Mouse (Mus musculus): ENCODE data around the gene Mmp19.

Gene Mmp19

DNA sequence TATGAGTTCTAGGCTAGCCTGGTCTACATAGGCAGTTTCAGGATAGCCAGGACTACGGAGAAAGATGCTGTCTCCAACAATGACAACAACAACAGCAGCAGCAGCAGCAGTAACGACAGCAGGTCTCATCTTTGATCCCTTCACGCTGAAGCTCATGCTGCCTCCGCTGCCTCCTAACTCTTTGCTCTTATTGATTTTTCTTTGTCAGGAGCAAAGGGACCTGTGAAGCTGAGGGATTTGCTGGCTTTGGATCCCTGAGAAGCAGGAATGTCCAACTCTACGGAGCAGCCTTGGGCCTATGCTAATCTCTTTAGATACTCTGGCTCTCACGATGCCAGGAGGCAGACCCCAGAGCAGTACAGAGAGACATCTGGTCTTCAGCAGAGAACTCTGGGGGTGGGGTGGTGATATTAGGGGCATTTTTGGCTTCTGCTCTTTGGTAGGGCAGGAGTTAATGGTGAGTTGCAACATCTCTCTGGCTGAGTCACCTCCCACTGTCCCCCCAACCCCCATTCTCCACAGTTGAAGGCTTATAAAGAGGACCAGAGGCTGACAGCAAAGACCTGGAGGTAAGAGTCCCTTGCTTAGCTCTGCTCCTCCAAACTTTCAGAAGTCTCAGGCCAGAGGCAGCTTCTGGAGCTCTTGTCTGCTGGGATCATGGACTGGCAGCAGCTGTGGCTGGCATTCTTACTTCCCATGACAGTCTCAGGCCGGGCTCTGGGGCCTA lies at the start of gene Mmp19:
Gene Mmp19 (plus strand): TSS at position 513 of the 727 bp plus-strand sequence.
- in situ Hi-C loops (cut with MboI, MseI): no loop called here

DNA sequence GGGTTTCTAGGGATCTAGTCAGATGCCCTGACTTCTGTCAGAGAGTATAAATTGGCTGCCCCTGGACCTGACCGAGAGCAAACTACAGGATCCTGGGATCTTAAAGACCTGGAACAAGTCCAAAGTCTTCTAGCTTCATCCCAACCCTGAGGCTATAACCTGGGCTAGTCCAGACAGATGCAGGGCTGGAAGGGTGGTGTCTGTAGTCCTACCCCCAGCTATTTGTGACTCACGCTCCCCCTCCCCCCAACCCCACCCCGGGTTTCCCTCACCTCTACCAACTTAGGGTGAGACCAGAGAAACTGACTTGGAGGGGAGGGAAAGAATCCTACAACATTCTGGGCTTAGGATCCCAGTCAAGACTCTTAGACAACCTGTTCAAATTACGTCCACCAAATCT lies 48.1 kb upstream of the Mmp19 start:
- in situ Hi-C loops (cut with MboI, MseI): no loop called here

DNA sequence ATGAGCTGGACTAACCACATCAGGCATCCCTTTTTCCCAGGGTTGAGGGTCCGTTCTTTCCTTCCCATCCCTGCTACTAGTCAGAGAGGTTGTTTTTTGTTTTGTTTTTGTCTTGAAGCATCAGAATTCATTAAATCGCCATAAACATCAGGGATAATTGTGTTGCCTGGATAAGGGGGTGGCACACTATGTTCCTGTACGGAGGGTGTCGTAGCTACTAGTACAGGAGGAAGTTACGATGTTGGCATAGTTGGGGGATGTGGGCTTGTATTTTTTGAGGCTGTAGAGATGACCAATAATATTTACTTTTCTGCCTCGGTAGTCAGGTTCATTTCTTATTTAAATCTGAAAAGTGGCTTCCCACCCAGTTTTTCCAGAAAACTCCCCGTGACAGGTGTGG lies 47.5 kb upstream of the Mmp19 start:
- in situ Hi-C loops (cut with MboI, MseI): no loop called here

DNA sequence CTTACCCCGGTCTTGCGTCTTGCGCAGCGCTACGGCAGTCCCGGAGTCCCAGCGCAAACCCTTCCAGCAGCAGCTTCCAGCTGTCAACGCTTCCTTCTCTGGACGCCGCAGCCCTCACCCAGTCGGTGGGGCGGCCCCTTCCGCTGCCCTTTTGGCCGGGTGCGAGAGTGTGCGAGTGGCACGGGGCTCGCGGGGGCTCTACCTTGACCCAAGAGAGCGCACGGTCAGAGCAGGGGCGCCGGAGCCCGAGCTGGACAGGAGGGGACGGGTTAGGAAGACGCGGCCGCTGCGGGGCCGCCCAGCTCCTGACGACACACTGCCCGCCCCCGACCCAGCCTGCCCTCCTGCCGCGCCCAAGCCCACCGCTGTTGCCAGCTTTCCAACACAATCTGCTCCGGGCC lies 46.9 kb upstream of the Mmp19 start:
- in situ Hi-C loops (cut with MboI, MseI): no loop called here

DNA sequence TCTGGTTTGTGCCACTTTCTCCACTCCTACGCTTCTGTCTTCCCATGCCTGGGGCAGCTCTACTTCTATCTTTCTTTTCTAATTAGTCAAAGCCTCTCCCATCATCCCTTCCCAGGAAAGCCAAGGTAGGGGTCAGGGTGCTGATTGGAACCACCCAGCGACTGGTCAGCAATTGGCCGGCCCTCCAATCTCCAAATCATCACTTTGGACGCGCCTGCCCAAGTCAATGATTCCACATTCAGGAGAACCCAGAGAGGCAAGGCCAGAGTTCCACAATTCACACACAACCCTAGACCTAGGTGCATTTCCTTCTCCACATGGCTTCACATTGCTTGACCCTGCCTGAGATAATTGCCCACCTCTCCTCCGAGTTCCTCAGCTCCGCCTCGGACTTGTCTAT lies 46.5 kb upstream of the Mmp19 start:
- in situ Hi-C loops (cut with MboI, MseI): no loop called here

DNA sequence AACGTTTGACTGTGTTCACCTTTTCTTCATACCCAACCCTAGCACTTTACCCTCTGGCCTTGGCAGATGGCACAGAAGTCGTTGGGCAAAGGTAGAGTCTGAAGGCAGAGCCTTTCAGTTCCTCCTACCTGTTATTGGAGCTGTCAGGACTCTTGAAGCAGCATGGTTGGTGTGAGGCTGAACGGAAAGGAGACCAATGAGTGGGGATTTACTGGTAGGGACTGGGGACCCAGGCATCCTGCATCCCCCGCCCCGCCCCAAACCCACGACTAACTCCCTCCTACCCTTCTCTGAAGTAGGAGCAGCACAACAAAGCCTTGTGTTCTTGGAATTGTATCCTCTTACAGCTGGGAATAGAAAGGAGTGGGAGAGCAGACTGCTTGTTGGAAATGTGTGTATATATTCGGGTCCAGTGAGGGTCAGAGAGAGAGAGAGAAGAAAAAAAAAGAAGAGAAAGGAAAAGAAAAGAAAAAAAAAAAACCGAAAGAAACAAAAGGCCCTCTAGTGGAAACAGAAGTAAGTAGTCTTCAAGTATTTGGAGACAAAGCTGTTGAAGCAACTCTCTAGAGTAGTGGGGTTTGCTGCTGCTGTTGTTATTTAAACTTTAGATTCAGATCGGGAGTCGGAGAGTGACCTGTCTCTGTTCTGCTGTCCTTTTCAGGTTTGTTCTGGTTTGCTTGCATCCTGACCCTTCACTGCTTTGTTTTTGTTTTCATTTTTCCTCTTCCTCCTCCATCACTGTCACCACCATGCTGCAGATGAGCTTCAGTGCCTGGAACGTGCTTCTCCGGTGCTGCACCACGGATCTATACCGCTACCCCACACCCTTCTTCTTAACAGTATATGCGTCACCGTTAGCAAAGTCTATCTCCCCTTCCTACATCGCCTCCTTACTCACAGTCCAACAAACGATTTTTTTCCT lies 45.8 kb upstream of the Mmp19 start, which contains the start of gene Dgka:
Gene Dgka (minus strand): TSS at position 176 of the 922 bp plus-strand sequence.
- in situ Hi-C loops (cut with MboI, MseI): no loop called here

DNA sequence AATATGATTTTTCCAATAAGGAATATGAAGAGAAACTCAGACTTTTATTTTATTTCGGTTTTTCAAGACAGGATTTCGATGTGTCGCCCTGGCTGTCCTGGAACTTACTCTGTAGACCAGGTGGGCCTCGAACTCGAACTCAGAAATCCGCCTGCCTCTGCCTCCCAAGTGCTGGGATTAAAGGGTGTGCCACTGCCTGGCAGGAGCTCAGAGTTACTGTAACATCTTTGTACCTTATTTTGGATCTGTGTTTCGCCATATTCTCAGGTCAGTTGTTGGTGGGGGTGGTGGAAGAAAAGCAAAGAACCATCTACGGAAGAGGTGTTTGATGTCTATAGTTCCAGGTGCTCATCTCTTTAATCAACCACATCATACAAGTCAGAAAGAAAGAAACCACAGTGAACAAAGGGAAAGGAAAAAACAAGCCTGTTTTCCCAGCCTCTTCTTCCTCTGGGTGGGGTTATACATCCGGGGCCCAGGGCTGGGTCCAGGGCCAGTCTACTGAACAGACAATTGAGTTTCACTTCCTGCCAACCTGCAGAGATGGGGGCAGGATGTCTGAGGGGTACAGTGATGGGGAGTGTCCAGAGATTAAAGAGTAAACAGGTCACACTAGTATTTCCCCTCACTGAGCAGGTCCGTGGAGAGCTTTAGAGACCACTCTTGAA lies 44.6 kb upstream of the Mmp19 start:
- in situ Hi-C loops (cut with MboI, MseI): no loop called here

DNA sequence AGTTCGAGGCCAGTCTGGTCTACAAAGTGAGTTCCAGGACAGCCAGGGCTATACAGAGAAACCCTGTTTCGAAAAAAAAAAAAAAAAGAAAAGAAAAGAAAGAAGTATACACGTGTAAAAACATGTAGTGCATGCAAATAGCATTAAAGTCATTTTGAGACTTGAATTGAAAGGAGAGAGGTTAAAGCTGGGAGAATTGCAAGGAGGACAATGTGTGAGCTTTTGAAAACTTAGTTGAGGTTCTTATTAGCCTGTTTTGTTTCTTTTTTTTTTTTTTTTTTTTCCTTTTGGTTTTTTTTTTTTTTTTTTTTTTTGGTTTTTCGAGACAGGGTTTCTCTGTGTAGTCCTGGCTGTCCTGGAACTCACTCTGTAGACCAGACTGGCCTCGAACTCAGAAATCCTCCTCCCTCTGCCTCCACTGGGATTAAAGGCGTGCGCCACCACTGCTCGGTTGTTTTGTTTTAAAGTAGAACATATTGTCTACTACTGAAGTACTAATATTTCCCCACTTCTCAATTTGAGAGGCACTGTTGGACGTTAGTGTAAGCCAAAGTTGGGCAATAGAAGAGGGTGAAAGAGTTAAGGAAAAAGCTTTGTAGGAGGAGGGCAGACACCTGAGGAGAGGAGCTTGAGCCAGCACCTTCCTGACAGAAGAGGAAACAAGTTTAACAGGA lies 43.6 kb upstream of the Mmp19 start:
- in situ Hi-C loops (cut with MboI, MseI): no loop called here

DNA sequence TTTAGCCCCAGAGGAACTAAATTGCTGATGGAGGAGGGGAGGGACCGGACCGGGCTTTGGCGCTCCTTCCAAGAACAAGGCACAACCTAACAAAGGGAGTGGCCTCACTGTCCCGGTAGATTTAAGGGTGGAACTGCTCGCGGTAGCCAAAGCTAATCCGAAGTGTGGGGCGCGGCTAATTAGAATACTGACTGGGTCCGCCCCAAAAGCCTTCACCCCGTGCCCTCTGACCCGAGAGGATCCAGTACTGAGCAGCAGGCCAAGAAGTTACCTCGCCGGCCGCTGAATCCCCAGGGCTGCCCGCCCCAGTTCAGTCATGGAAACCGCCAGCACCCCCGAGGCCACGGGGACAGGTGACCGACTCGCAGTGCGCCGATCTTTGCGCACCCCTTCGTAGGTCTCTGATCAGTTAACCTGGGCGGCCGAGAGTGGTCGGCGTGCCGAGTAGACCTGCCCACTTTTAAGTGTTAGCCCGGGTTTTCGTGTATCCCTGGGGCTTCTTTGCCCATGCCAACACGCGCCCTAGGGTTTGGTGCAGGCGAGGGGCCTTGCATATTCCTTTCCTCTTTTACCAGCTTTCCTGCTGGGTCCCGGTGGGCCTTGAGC lies 43.0 kb upstream of the Mmp19 start, which contains the start of gene Pym1:
Gene Pym1 (plus strand): TSS at position 244 of the 606 bp plus-strand sequence.
- in situ Hi-C loops (cut with MboI, MseI): no loop called here

DNA sequence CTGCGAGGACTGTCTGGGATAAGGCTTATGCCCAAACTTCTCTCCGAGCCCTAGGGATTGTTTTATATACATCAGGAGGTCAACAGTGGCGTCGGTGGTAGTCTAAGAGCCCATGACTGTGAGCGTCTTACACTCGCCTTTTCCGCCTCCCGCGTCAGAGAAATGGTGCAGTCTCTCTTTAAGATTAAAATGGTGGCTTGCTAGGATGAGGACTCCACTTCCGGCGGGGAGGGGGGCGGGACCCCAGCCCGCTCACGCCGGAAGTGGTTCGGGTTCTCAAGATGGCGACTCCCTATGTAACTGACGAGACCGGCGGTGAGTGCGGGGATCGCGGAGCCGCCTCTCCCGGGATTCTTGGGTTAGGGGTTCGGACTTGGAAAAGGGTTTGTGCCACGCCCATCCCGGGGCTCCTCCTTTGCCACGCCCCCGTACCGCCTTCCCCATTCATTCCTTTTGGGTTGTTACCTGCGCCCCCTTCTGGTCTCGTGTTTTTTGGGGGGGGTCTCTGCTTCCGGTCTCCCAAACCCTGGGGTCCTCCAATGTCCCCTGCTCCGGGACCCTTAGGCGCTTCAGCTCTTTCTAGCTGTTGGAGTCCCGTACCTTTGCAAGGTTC lies 42.4 kb upstream of the Mmp19 start:
- in situ Hi-C loops (cut with MboI, MseI): no loop called here

DNA sequence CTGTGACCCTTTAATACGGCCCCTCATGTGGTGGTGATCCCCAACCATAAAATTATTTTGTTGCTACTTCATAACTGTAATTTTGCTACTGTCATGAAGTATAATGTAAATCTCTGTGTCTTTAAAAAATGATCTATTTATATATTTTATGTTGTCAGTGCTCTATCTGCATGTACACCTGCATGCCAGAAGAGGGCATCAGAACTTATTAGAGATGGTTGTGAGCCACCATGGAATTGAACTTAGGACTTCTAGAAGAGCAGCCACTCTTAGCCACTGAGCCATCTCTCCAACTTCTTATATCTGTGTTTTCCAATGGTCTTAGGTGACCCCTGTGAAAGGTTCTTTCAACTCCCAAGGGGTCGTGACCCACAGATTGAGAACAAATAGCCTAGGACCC lies 17.8 kb upstream of the Mmp19 start:
- in situ Hi-C loops (cut with MboI, MseI): no loop called here

DNA sequence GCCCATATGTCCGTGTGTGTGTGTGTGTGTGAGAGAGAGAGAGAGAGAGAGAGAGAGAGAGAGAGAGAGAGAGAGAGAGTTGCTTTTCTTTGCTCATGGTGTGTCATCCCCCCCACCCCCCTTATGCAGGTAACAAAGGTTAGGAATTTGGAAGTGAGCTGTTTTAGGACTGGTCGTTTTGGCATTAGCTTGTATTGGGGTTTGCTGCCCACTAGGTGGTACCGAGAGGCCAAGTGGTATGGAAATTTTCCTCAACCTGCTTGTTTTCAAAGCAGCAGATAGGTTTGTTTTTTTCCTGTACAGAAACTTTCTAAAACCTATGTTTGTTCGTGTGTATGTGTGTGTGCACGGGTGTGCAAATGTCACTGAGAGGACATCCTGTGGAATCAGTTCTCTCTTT lies 17.0 kb upstream of the Mmp19 start:
- in situ Hi-C loops (cut with MboI, MseI): no loop called here

DNA sequence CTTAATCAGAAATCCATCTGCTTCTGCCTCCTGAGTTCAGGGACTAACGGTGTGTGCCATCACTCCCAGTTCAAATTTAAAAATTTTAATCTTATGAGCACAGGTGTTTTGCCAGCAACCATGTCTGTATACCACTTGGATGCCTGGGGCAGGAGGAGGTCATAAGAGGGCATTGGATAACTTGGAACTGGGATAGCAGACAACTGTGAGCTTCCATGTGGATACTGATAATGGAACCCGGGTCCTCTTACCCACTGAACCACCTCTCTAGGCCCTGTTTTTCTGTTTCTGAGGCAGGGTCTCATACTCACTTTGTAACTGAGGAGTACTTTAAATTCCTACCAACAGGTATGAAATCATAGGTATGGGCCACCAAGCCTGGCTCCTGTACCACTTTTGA lies 12.3 kb upstream of the Mmp19 start:
- in situ Hi-C loops (cut with MboI, MseI): loop anchor here (5.0 kb wide), 1 partner anchor 119 kb away; no protein-coding TSS in a partner anchor

DNA sequence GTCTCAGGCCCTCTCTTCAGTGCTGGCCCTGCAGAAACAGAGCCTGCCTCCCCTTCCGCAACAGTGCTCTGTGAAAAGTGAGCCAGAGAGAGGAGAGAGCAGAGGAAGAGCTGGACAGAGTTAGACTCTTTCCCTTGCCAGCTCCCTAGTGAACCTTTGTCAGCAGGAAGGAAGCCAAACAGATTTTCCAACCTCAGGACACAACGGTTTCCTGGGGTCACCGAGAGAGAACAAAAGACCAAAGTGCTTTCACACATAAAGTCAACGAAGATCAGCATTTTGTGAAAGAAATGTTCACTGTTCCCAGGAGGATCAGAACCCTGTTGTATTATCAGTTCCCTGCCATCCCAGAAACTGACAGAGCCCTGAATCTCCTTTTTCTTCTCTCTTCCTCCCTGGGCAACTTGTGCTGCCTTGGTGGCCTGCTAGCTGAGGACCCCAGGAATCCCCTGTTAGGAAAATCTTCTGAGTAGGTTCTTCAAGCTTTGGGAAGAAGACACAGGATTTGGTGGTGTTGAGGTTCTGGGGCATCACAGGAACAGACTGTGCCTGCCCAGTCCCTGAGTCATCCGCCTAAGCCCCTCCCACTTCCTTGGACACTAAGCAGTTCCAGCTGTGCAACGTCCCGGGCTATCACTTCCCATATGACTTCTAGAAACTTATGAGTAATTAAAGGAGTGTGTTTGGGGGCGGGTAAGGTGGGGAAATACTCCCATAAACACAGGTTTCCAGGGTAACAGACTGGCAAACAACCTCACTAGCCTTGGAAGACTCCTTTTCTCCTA lies 11.5 kb upstream of the Mmp19 start:
- in situ Hi-C loops (cut with MboI, MseI): loop anchor here (5.0 kb wide), 1 partner anchor 118 kb away; no protein-coding TSS in a partner anchor

DNA sequence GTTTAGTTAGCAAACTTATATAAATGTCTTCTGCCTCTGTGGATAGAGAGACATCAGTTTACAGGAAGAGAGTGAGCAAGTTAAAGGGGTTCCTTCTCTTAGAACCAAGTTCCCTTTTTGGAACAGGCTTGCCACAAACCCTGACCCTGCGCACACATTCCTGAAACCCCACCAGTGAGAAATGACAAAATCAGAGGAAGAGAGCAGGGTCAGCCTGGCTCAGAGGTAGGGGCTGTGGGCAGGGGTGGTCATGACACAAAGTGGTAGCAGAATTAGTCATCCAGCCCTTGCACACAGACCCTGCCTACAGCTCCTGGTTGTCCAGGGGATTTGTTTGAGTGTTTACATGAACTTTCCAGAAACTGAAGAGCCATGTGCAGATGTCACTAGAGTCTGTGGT lies 10.5 kb upstream of the Mmp19 start:
- in situ Hi-C loops (cut with MboI, MseI): loop anchor here (10.0 kb wide), 1 partner anchor 905 kb away; no protein-coding TSS in a partner anchor

DNA sequence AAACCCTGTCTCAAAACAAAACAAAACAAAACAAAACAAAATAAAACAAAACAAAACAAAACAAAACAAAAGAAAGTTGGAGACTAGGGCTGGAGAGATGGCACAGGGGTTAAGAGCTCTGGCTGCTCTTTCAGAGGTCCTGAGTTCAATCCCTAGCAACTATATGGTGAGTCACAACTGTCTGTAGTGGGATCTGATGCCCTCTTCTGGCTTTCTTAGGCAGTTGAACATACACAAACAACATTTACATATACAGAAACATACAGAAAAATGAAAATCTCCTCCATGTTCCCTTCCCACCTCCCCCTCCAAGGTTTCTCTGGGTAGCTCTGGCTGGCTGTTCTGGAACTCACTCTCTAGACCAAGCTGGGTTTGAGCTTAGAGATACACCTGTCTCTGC lies 1.3 kb downstream of the Mmp19 start:
- in situ Hi-C loops (cut with MboI, MseI): no loop called here

DNA sequence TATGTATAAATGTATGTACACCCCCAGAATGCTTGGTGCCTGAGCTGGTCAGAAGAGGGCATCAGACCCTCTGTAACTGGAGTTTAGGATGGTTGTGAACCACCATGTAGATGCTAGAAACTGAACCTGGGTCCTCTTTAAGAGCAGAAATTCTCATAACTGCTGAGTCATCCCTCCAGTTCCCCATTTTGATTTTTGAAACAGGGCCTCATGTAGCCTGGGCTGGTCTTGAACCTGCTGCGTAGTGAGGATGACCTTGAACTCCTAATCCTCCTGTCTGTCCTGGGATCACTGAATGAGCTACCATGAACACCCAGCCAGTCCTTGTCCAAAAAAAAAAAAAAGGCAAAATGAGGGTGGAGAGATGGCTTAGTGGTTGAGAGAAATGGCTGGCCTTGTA lies 2.5 kb downstream of the Mmp19 start:
- in situ Hi-C loops (cut with MboI, MseI): no loop called here

DNA sequence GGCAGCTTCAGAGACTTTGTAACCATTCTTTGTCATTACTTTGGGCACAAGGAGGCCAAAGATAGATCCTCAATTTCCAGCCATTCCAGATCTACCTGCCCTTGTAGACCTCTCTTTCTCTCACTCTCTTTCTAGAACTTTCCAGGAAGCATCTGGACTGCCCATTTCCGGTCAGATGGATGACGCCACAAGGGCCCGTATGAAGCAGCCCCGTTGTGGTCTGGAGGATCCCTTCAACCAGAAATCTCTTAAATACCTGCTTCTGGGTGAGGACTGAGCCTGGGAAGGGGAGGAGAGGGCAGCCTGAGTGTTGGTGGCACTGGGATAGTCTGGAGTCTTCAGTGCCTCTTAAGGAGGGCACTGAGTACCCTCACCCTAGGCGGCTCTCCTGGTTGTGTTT lies 3.7 kb downstream of the Mmp19 start:
- in situ Hi-C loops (cut with MboI, MseI): no loop called here

DNA sequence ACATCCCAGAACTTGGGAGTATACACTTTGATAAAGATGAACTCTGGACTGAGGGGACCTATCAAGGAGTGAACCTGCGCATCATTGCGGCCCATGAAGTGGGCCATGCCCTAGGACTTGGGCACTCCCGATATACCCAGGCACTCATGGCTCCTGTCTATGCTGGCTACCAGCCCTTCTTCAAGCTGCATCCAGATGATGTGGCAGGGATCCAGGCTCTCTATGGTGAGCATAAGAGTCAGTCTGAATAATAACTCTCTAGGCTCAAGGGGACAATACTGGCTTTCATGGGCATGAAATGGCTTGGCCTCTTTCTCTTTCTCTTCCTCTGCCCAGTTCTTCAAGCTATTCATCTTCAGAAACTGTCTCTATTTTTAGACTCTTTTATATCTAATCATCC lies 4.9 kb downstream of the Mmp19 start:
- in situ Hi-C loops (cut with MboI, MseI): no loop called here

DNA sequence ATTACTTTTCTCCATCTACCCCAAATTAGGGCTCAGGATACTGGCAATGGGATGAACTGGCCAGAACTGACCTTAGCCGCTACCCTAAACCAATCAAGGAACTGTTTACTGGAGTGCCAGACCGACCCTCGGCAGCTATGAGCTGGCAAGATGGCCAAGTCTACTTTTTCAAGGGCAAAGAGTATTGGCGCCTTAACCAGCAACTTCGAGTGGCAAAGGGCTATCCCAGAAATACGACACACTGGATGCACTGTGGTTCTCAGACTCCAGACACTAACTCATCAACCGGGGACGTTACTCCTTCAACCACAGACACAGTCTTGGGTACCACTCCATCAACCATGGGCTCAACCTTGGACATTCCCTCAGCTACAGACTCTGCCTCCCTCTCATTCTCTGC lies 8.0 kb downstream of the Mmp19 start:
- in situ Hi-C loops (cut with MboI, MseI): no loop called here

All from T-helper 1 cell (primary cell).